Mouse (Mus musculus) forelimb bud, embryonic 11.5 days (tissue): ENCODE data around the gene Olfr1391.
"Not testable (repeated sequence)": the region's sequence is repeated elsewhere in the genome, so short reads cannot be mapped to it uniquely, and the experiment has no call there.

Experiments
- DNase-seq: peaks from one replicate; pipeline ENCODE4 v3.0.0-alpha.2; 2012; ENCODE audit warnings: low read depth, low spot score

Olfr1391 gene

GRCm38 (mm10) chr11:49322442-49322841 lies at the start of gene Olfr1391:
Olfr1391 (plus strand) TSS chr11:49322742.
- no peak for DNase-seq

GRCm38 (mm10) chr11:49273834-49274519 lies 48.6 kb upstream of the Olfr1391 start:
- DNase-seq = no peak

GRCm38 (mm10) chr11:49278222-49278621 lies 44.3 kb upstream of the Olfr1391 start, which contains the start of gene Olfr1393:
Olfr1393 (plus strand) TSS chr11:49278304.
- DNase-seq = no peak

DNA sequence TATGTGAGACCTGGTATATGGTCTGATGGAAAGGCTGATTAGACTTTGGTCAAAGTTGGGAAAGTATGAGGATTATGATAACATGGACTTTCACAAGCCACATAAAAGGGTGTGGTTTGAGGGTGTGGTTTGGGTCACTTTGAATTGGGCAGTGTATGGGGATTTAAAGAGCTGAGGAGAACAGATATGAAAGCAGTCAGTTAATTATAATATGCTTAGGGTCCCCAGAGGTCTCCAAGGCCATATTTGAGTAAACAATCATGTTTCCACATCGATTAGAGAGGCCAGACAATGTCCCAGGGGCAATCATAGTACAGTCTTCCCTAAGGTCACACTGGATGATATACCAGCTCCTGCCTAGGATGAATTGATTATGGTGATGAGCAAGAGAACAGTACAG lies 37.6 kb upstream of the Olfr1391 start, which contains the start of gene Olfr1392:
Gene Olfr1392 (plus strand): TSS at position 301 of the 400 bp plus-strand sequence.
- not testable (repeated sequence) for DNase-seq

- no peak for DNase-seq
These were observed 35.3 kb upstream of the Olfr1391 start for GRCm38 (mm10) chr11:49287251-49287650.

DNA sequence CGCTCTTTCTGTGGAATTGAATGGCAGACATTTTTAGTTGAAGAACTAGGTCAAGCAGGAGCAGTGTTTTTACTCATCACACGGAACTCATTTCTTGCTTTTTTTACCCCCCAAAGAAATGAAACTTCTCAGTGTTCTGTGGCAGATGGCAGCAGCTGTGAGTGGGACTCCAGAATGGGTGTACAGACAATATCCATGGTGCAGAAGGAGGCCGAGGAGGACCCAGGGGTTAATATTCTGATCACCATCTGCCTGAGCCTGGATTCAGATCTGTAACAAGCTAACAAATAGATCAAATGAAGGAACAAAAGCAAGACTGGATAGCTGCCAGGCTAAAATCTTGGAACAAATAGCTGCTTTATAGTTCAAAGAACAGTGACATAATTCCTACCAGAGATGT lies 29.8 kb upstream of the Olfr1391 start:
- no peak for DNase-seq

- DNase-seq = no peak
These were observed 18.1 kb upstream of the Olfr1391 start, which contains the start of gene Olfr10 for GRCm38 (mm10) chr11:49304441-49304840. Olfr10 (plus strand) TSS chr11:49304741.

- not testable (repeated sequence) for DNase-seq
These were observed 14.0 kb upstream of the Olfr1391 start for GRCm38 (mm10) chr11:49308547-49308946.

DNA sequence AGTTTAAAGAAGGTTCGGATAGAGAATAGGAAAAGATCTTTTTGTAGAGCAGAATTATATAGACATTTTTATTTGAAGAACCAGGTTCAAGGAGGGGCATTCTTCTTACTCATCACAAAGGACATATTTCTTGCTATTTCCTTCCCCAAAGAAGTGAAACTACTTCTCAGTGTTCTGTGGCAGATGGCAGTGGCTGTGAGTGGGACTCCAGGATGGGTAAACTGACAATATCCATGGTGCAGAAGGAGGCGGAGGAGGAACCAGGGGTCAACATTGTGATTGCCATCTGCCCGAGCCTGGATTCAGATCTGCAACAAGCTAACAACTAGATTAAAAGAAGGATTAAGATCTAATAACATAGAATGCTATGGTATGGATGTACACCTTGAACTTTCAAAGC lies 4.2 kb downstream of the Olfr1391 start:
- DNase-seq = no peak

DNA sequence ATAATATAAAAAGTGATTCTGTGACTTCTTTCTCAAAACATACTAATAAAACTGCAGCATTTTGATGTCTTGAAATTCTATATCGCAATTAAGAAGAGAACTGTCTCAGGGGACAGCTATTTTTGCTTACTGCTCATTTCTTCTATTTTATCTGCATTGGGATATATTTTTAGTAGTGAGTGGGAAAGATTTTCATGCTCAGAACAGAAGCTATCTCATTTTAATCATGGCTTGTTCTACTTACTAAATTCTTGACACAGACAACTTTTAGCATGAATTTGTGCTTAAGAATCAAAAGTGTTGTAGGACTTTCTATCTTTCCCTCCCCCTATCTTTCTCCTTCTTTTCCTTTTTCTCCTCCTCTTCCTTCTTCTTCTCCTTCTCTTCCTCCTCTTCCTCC lies 7.1 kb downstream of the Olfr1391 start:
- DNase-seq = no peak

- no peak for DNase-seq
These were observed 12.3 kb downstream of the Olfr1391 start, which contains the start of gene Olfr1390 for GRCm38 (mm10) chr11:49334888-49335287. Olfr1390 (plus strand) TSS chr11:49335188.

GRCm38 (mm10) chr11:49337150-49337832 lies 14.7 kb downstream of the Olfr1391 start:
- DNase-seq = no peak
